Mouse (Mus musculus) testis, adult 2 months (tissue): ENCODE data around the gene Kcnip4.

Experiments used
- CTCF ChIP-seq: fragments of 200-500 bp; IDR thresholded peaks from 2 replicates; pipeline ENCODE4 v1.5.1; 2012; ENCODE audit warnings: low read depth, mild to moderate bottlenecking, inconsistent platforms, low read length, moderate library complexity; ENCODE audit not compliant: control insufficient read depth, insufficient read depth, insufficient replicate concordance
- POLR2A ChIP-seq: fragments of 200-500 bp; IDR thresholded peaks from 2 replicates; pipeline ENCODE4 v1.6.1; 2012; ENCODE audit warnings: low read depth, mild to moderate bottlenecking, inconsistent platforms, low read length, moderate library complexity; ENCODE audit not compliant: control insufficient read depth

DNA sequence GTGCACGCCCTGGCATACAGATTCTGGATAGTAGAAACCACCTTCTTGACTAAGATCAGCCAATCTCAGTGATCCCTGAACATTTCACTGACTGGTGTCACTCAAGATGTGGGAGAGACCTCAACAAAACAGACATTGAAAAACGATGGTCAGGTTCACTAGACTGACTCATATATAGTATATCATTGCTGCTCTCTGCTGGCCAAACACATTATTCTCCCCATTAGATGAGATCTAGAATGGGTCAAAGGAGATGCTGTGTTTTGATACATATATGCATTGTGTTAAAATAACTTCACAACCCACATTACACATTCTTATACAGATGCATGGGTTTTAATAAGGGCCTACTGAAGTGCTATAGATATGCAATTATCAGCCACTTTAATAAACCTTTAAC lies 787.1 kb downstream of the Kcnip4 start:
- TF ChIP-seq POLR2A (no peak), CTCF (no peak)
